Mouse (Mus musculus) effector memory CD4-positive, alpha-beta T cell, adult 7 months (primary cell): ENCODE data around the gene Asns. TPM values are rescaled to one million over a fixed set of nuclear protein-coding genes. Genes with fewer than 3 reads are reported as not detected.

Source experiments
- polyA plus RNA-seq: library from polyadenylated mRNA; unstranded; fragments of 100-300 nt; shearing (Covaris generic); gene quantifications from one replicate; pipeline ENCODE4 v1.2.1, GENCODE M21; 2017

Asns gene
- polyA plus RNA-seq: 29.6 TPM

DNA sequence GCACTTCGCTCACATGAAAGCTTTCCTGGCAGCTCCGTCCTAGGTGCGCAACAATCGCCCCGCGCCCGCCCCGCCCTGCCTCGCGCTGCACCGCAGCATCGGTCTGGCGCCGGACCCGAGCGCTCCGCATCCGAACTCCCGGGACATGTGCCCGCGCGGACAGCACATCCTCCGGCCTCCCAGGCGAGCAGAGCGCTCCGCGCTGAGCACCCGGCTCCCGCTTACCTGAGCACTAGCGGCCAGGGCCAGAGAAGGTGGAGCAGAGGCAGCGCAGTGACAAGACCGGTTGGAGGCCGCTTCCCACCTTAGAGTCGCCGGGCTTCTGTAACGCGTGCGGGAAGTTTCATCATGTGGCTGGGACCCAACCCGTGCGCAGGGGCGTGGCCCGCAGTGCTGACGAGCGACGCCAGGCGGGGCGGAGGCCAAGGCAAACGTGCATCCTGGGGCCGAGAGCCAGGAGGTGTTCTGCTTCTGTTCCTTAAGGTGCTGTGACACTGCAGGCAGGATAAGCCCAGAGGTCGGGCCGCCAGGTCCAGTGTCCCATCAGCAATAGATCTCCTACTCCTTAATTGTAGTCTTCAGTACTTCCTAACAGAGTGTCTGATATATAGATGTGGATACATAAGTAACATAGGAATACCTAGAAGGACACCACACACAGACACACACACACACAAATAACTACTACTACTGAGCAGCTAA is at the start of gene Asns:
TSS of gene Asns (minus strand) at position 371 of the 702 bp plus-strand sequence.

Other genes with a start within 250 kb of the Asns start
- not detected for gene Tac1, start 138.4 kb downstream of the Asns start, polyA plus RNA-seq
- gene C1galt1, start 151.6 kb upstream of the Asns start, polyA plus RNA-seq: 23.3 TPM